Mouse (Mus musculus) small intestine, adult 2 months (tissue): ENCODE results near the gene Rhbdf2.

Source experiments
- CTCF ChIP-seq: fragments of 200-500 bp; IDR thresholded peaks from 2 replicates; pipeline ENCODE4 v1.5.1; 2012; ENCODE audit warnings: low read depth, mild to moderate bottlenecking, control low read depth, inconsistent platforms, low read length, moderate library complexity, mixed read lengths; ENCODE audit not compliant: insufficient replicate concordance, insufficient read length; ENCODE audit errors: extremely low read depth
- POLR2A ChIP-seq: fragments of 200-500 bp; IDR thresholded peaks from 2 replicates; pipeline ENCODE4 v1.6.1; 2012; ENCODE audit warnings: low read depth, mild to moderate bottlenecking, control low read depth, inconsistent platforms, low read length, moderate library complexity

DNA sequence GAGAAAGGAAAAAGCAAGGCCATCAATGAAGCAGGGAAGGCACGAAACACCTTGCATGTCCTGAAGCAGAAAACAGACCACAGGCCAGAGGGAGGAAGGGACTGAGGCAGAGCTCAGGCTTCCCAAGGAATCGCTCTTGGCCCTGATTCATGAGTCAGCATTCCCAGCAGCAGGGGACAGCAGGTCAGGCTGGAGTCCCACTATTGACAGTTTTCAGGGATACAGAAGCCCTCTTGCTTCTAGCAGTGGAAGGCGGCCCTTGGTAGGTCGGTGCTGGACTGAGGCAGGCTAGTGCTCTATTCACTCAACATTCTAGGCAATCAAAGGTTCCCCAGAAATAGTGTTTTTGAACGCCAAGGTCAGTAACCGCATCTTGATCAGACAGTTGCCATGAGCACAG lies 52.3 kb downstream of the Rhbdf2 start:
- TF ChIP-seq CTCF (no peak), POLR2A (no peak)
